Mouse (Mus musculus) MEL (cell line): ENCODE measurements at regions not wholly inside any gene's neighbourhood (a gene's known extent, or its start where the extent isn't known, plus 50 kb on each side); places are given as distances from the start of the nearest gene placed in this dataset.

Experiments
- POLR2A ChIP-seq, 2 experiments: IDR thresholded peaks; 2 replicates each; pipeline ENCODE4 v1.6.1; 2011 to 2012; ENCODE audit warnings: low read length in 2 of 2, mild to moderate bottlenecking in 2 of 2, control low read depth in 1 of 2, improper control_type of control experiment in 1 of 2, low read depth in 1 of 2, moderate library complexity in 1 of 2; ENCODE audit not compliant: control insufficient read depth in 1 of 2, insufficient read depth in 1 of 2, poor library complexity in 1 of 2
- TAL1 ChIP-seq: IDR thresholded peaks from 2 replicates; pipeline ENCODE4 v1.6.1; 2012; ENCODE audit warnings: mild to moderate bottlenecking, inconsistent platforms, low read length, moderate library complexity, mixed read lengths

GRCm38 (mm10) chr11:24535462-24535861 is 457.6 kb downstream of the Bcl11a start:
- TF ChIP-seq TAL1, result no peak
- no peak for TF ChIP-seq POLR2A (IDR thresholded peaks at IDR 0.05; ENCODE audit: control insufficient read depth in 1 of 2, insufficient read depth in 1 of 2, low read depth in 1 of 2, low read length in 2 of 2, poor library complexity in 1 of 2)
